40 mouse cellular contexts compared by ENCODE assay signal in genomic region chr9:119109685-119110353, GRCm38 (mm10). TPM values are rescaled to one million over a fixed set of nuclear protein-coding genes. Genes with fewer than 3 reads are reported as not detected.
DNase-seq lines count a peak whose midpoint lies in the region; ATAC-seq and TF ChIP-seq lines count a peak whose summit lies in the region.
"Had no signal": no experiment of that assay in that cellular context is flagged by ENCODE, and none has a peak within 500 bp of the region (broad histone marks: within the 10 kb centered on the region; RNA-seq: fewer than 3 reads in every experiment).

No protein-coding gene starts in this region.

- no peaks in the 10 kb centered on the region for H3K27me3 ChIP-seq in midbrain, embryonic 11.5 days (ENCODE audit: control insufficient read depth, insufficient read depth, low read length)
- no peaks in the 10 kb centered on the region for H3K27me3 ChIP-seq in midbrain, postnatal 0 days (ENCODE audit: insufficient read depth, low read length)
- no peaks in the 10 kb centered on the region for H3K27me3 ChIP-seq in limb, embryonic 10.5 days (ENCODE audit: low read depth, poor library complexity, severe bottlenecking)
- H3K27me3 ChIP-seq: CH12.LX; embryonic facial prominence, embryonic 15.5 days; forebrain, embryonic 13.5 days; limb, embryonic 15.5 days; liver, embryonic 13.5 days; neural tube, embryonic 12.5 days had no signal

- TF ChIP-seq CTCF in midbrain, postnatal 0 days (IDR thresholded peaks at IDR 0.05): no peak

- no peaks in the 10 kb centered on the region; the same call in 1 of the 2 replicates for H3K9me3 ChIP-seq in midbrain, embryonic 11.5 days (ENCODE audit: control insufficient read depth, low read length)
- H3K9me3 ChIP-seq in midbrain, postnatal 0 days (ENCODE audit: low read length): no peaks in the 10 kb centered on the region
- H3K9me3 ChIP-seq in limb, embryonic 10.5 days (replicated peaks): no peaks in the 10 kb centered on the region
- H3K9me3 ChIP-seq: embryonic facial prominence, embryonic 15.5 days; forebrain, embryonic 13.5 days; limb, embryonic 15.5 days; liver, embryonic 13.5 days; neural tube, embryonic 12.5 days had no signal

- no peak overlapping the region for H3K27ac ChIP-seq in midbrain, embryonic 11.5 days (ENCODE audit: low read depth, low read length)
- no peak overlapping the region for H3K27ac ChIP-seq in midbrain, postnatal 0 days (ENCODE audit: low read depth, low read length)
- H3K27ac ChIP-seq in limb, embryonic 10.5 days: peak overlapping the region; percentile 81
- H3K27ac ChIP-seq: embryonic facial prominence, embryonic 15.5 days; forebrain, embryonic 13.5 days; hindbrain, embryonic 14.5 days; limb, embryonic 15.5 days; liver, embryonic 13.5 days; macrophage; neural tube, embryonic 12.5 days had no signal

- whole genome bisulfite sequencing in midbrain, embryonic 11.5 days: 52% methylated on average over 12 of the region's 12 CpGs
- 54% methylated on average over 12 of the region's 12 CpGs for WGBS in midbrain, postnatal 0 days
- 48% methylated on average over 12 of the region's 12 CpGs for WGBS in limb, embryonic 10.5 days

- no peak overlapping the region for H3K4me3 ChIP-seq in midbrain, embryonic 11.5 days (ENCODE audit: low read depth, low read length)
- no peak overlapping the region for H3K4me3 ChIP-seq in midbrain, postnatal 0 days (ENCODE audit: low read depth, low read length)
- H3K4me3 ChIP-seq in limb, embryonic 10.5 days: no peak overlapping the region
- H3K4me3 ChIP-seq: embryonic facial prominence, embryonic 15.5 days; forebrain, embryonic 13.5 days; limb, embryonic 15.5 days; liver, embryonic 13.5 days; myocyte; neural tube, embryonic 12.5 days had no signal

- H3K36me3 ChIP-seq in midbrain, embryonic 11.5 days (ENCODE audit: control insufficient read depth, insufficient read depth, low read length): no peaks in the 10 kb centered on the region
- H3K36me3 ChIP-seq in midbrain, postnatal 0 days (ENCODE audit: insufficient read depth, low read length): no peaks in the 10 kb centered on the region
- no peaks in the 10 kb centered on the region for H3K36me3 ChIP-seq in limb, embryonic 10.5 days
- H3K36me3 ChIP-seq: embryonic facial prominence, embryonic 15.5 days; limb, embryonic 15.5 days; liver, embryonic 13.5 days; neural tube, embryonic 12.5 days had no signal

- peaks cover 4% of the 10 kb centered on the region; the same call in 1 of the 2 replicates for H3K4me1 ChIP-seq in midbrain, embryonic 11.5 days (ENCODE audit: control insufficient read depth, insufficient read depth, low read length)
- no peaks in the 10 kb centered on the region for H3K4me1 ChIP-seq in midbrain, postnatal 0 days (ENCODE audit: insufficient read depth, low read length)
- H3K4me1 ChIP-seq in limb, embryonic 10.5 days: peaks cover 22% of the 10 kb centered on the region
- H3K4me1 ChIP-seq: liver, embryonic 13.5 days had no signal

- DNase-seq in embryo, embryonic 10.5 days (ENCODE audit: low spot score): peak; percentile 26
- DNase-seq in embryo, embryonic 10 days (ENCODE audit: low spot score): no peak
- DNase-seq in midbrain, embryonic 11.5 days (ENCODE audit: low spot score, missing footprints): peak; percentile 64
- DNase-seq in midbrain, postnatal 0 days (ENCODE audit: low spot score): no peak
- no peak for DNase-seq in limb, embryonic 10.5 days (ENCODE audit: low spot score)
- no peak for DNase-seq in spleen, postnatal 4 days (ENCODE audit: low spot score in 2 of 2)
- no peak for DNase-seq in Muller cell, postnatal 12 days (ENCODE audit: inconsistent ontology term)
- DNase-seq: cerebellum, adult 11 months; cerebellum, adult 9-10 months; cerebellum, postnatal 36 days; heart, adult 18-20 months; heart, postnatal 36 days; kidney, adult 9 months; liver, embryonic 13.5 days; lung, adult 18-20 months had no signal

- H3K9ac ChIP-seq in midbrain, embryonic 11.5 days (ENCODE audit: low read length): no peak overlapping the region
- no peak overlapping the region for H3K9ac ChIP-seq in midbrain, postnatal 0 days (replicated peaks; ENCODE audit: low read length, poor library complexity, severe bottlenecking)
- H3K9ac ChIP-seq: embryonic facial prominence, embryonic 15.5 days; forebrain, embryonic 13.5 days; hindbrain, embryonic 14.5 days; limb, embryonic 15.5 days; liver, embryonic 13.5 days; neural tube, embryonic 12.5 days had no signal

- no peak for ATAC-seq in midbrain, embryonic 11.5 days (ENCODE audit: low FRiP score)
- no peak for ATAC-seq in midbrain, postnatal 0 days (ENCODE audit: low FRiP score)
- ATAC-seq: forebrain, embryonic 13.5 days; intestine, postnatal 0 days; lung, postnatal 0 days; midbrain, embryonic 16.5 days had no signal

- H3K4me2 ChIP-seq in midbrain, embryonic 11.5 days: no peak overlapping the region
- H3K4me2 ChIP-seq in midbrain, postnatal 0 days (ENCODE audit: low read depth, low read length, poor library complexity, severe bottlenecking): no peak overlapping the region
- H3K4me2 ChIP-seq: embryonic facial prominence, embryonic 15.5 days; forebrain, embryonic 13.5 days; heart, embryonic 11.5 days; hindbrain, embryonic 14.5 days; limb, embryonic 15.5 days; liver, embryonic 13.5 days; neural tube, embryonic 12.5 days had no signal

RNA-seq across cellular contexts. Expression of gene Dlec1, which starts 7.5 kb away (rescaled TPM):
- 0.51 and 0.65 TPM in 2 replicates for polyA plus RNA-seq in midbrain, embryonic 11.5 days (2014; fragmentation: Nextera tagmentation; extraction: Ambion mirVana)
- 2.8 and 3.3 TPM in 2 replicates for total RNA-seq in midbrain, postnatal 0 days (2014; rRNA removed)
- 0.91 and 0.95 TPM in 2 replicates for polyA plus RNA-seq in midbrain, postnatal 0 days (2015; fragmentation: Nextera tagmentation; extraction: Ambion mirVana)
- 0.63 and 1.0 TPM in 2 replicates for polyA plus RNA-seq in limb, embryonic 10.5 days (2016; fragmentation: Nextera tagmentation; extraction: Ambion mirVana)
- total RNA-seq: gastrocnemius, adult 18-20 months; megakaryocyte-erythroid progenitor cell, adult 5-6 weeks had no signal
- polyA plus RNA-seq: liver, embryonic 13.5 days had no signal

RNA-seq across cellular contexts. Expression of gene Plcd1, which starts 16.5 kb away (rescaled TPM):
- polyA plus RNA-seq in midbrain, embryonic 11.5 days (2014; fragmentation: Nextera tagmentation; extraction: Ambion mirVana): 24.2 and 25.8 TPM in 2 replicates
- 12.2 and 17.4 TPM in 2 replicates for total RNA-seq in midbrain, postnatal 0 days (2014; rRNA removed)
- 10.9 and 11.8 TPM in 2 replicates for polyA plus RNA-seq in midbrain, postnatal 0 days (2015; fragmentation: Nextera tagmentation; extraction: Ambion mirVana)
- polyA plus RNA-seq in limb, embryonic 10.5 days (2016; fragmentation: Nextera tagmentation; extraction: Ambion mirVana): 11.2 and 14.3 TPM in 2 replicates
- total RNA-seq: megakaryocyte-erythroid progenitor cell, adult 5-6 weeks had no signal

RNA-seq across cellular contexts. Expression of gene Acaa1b, which starts 47.1 kb away (rescaled TPM):
- 1.0 and 1.4 TPM in 2 replicates for polyA plus RNA-seq in midbrain, embryonic 11.5 days (2014; fragmentation: Nextera tagmentation; extraction: Ambion mirVana)
- 2.8 and 2.9 TPM in 2 replicates for total RNA-seq in midbrain, postnatal 0 days (2014; rRNA removed)
- 4.6 and 5.2 TPM in 2 replicates for polyA plus RNA-seq in midbrain, postnatal 0 days (2015; fragmentation: Nextera tagmentation; extraction: Ambion mirVana)
- polyA plus RNA-seq in limb, embryonic 10.5 days (2016; fragmentation: Nextera tagmentation; extraction: Ambion mirVana): 1.1 TPM in 2 replicates
- total RNA-seq: megakaryocyte-erythroid progenitor cell, adult 5-6 weeks had no signal
- polyA plus RNA-seq: macrophage had no signal

RNA-seq across cellular contexts. Expression of gene Gm47289, which starts 49.1 kb away (rescaled TPM):
- polyA plus RNA-seq in midbrain, embryonic 11.5 days (2014; fragmentation: Nextera tagmentation; extraction: Ambion mirVana): not detected in 2 replicates
- total RNA-seq in midbrain, postnatal 0 days (2014; rRNA removed): not detected in 2 replicates
- not detected in 2 replicates for polyA plus RNA-seq in midbrain, postnatal 0 days (2015; fragmentation: Nextera tagmentation; extraction: Ambion mirVana)
- polyA plus RNA-seq in limb, embryonic 10.5 days (2016; fragmentation: Nextera tagmentation; extraction: Ambion mirVana): not detected in 2 replicates
- total RNA-seq: adrenal gland, postnatal 14 days; CH12.LX; ES-E14; gastrocnemius, adult 18-20 months; gastrocnemius, postnatal 25 days; heart, adult 18-20 months; heart, postnatal 36 days; layer of hippocampus, postnatal 10 days; left cerebral cortex, adult 18-20 months; left cerebral cortex, postnatal 14 days; megakaryocyte-erythroid progenitor cell, adult 5-6 weeks had no signal
- polyA plus RNA-seq: C2C12; embryonic facial prominence, embryonic 15.5 days; forebrain, embryonic 13.5 days; frontal cortex, adult 2 months; heart, embryonic 11.5 days; heart, embryonic 16.5 days; hindbrain, embryonic 14.5 days; intestine, postnatal 0 days; limb, embryonic 15.5 days; liver, embryonic 13.5 days; lung, postnatal 0 days; macrophage; midbrain, embryonic 16.5 days; myocyte; neural tube, embryonic 12.5 days; stomach, embryonic 14.5 days; testis, adult 2 months had no signal

RNA-seq across cellular contexts. Expression of gene Vill, which starts 57.2 kb away (rescaled TPM):
- polyA plus RNA-seq in midbrain, embryonic 11.5 days (2014; fragmentation: Nextera tagmentation; extraction: Ambion mirVana): 7.8 and 8.3 TPM in 2 replicates
- 2.8 and 10.5 TPM in 2 replicates for total RNA-seq in midbrain, postnatal 0 days (2014; rRNA removed)
- 3.8 and 4.7 TPM in 2 replicates for polyA plus RNA-seq in midbrain, postnatal 0 days (2015; fragmentation: Nextera tagmentation; extraction: Ambion mirVana)
- 19.5 and 26.3 TPM in 2 replicates for polyA plus RNA-seq in limb, embryonic 10.5 days (2016; fragmentation: Nextera tagmentation; extraction: Ambion mirVana)

Comparison
In these comparisons a context has a peak if more than half of its experiments do, and no peak if none do; other contexts are left out.
1. DNase-seq: peak in embryo, embryonic 10.5 days (single experiment) and midbrain, embryonic 11.5 days (single experiment); none in embryo, embryonic 10 days (single experiment), midbrain, postnatal 0 days (single experiment), limb, embryonic 10.5 days (single experiment), spleen, postnatal 4 days (0 of 2) and Muller cell, postnatal 12 days (single experiment).